25 mouse cellular contexts compared by ENCODE assay signal in the genomic region with DNA sequence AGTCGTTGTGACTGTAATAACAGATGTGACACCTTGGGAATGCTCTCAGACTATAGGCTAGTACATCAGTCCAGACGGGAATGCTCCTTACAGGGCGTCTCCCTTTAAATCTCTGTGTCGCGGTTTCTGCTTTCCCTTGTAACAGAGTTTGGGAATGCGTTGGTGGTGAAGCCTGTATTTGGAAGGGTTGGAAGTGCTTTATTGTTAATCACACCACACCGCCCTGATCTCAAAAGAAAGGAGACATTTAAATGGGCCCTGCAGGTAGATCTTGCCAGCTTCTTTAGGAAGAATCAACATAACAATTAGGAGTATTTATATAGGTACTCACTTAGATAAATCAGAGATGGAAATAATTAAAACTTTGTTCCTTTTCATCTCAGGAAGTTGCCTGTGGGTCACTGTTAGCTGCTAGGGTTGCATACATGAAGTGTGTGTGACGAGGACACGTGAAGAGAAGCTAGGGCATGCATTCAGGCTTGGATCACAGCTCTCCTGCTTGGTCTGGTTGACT. TPM values are rescaled to one million over a fixed set of nuclear protein-coding genes. Genes with fewer than 3 reads are reported as not detected.
DNase-seq lines count a peak whose midpoint lies in the region; ATAC-seq and TF ChIP-seq lines count a peak whose summit lies in the region.
"Had no signal": no experiment of that assay in that cellular context is flagged by ENCODE, and none has a peak within 500 bp of the region (broad histone marks: within the 10 kb centered on the region; RNA-seq: fewer than 3 reads in every experiment).

No protein-coding gene starts in this region.

- DNase-seq in kidney, adult 2 months = no peak
- no peak for DNase-seq in kidney, postnatal 10 days
- DNase-seq in ES-CJ7 (ENCODE audit: low read depth, low spot score) (peak; percentile 59), ES-E14 (ENCODE audit: low read depth, low spot score) (peak; percentile 36), WW6 (ENCODE audit: low read depth, low spot score) (peak; percentile 13)
- no peak for DNase-seq in left cerebral cortex, adult 9 months (ENCODE audit: low spot score in 2 of 2)
- no peak for DNase-seq in c-Kit-positive CD71-positive TER-119-positive erythroid progenitor cells, embryonic 14.5 days (ENCODE audit: low spot score)
- DNase-seq: adrenal gland, adult 8-10 months; adrenal gland, postnatal 36 days; cerebellum, adult 11 months; cerebellum, adult 18-20 months; cerebellum, adult 8-10 months; cerebellum, adult 9-11 months; cerebellum, postnatal 14 days; cerebellum, postnatal 36 days; embryo, embryonic 11 days; forebrain, postnatal 0 days had no signal

- no peaks in the 10 kb centered on the region for H3K9me3 ChIP-seq in ES-E14 (ENCODE audit: control insufficient read depth, insufficient read depth, low read depth, low read length)
- H3K9me3 ChIP-seq in forebrain, embryonic 16.5 days (ENCODE audit: control insufficient read depth, low read length) = no peaks in the 10 kb centered on the region
- H3K9me3 ChIP-seq: embryonic facial prominence, embryonic 13.5 days; embryonic facial prominence, embryonic 15.5 days; forebrain, embryonic 10.5 days; forebrain, embryonic 12.5 days had no signal

- H3K4me2 ChIP-seq in forebrain, embryonic 16.5 days (ENCODE audit: low read length) = no peak overlapping the region
- H3K4me2 ChIP-seq: embryonic facial prominence, embryonic 13.5 days; embryonic facial prominence, embryonic 15.5 days; forebrain, embryonic 12.5 days had no signal

- H3K4me1 ChIP-seq in kidney, adult 2 months (ENCODE audit: control insufficient read depth, insufficient read depth, low read length) = peaks cover 9% of the 10 kb centered on the region
- H3K4me1 ChIP-seq in ES-E14 (ENCODE audit: control insufficient read depth in 2 of 2, insufficient read depth in 2 of 2, low read length in 2 of 2, poor library complexity in 1 of 2) = peaks cover 2 to 6% of the 10 kb centered on the region in 2 experiments; a peak in 3 of 4 replicates
- H3K4me1 ChIP-seq in forebrain, embryonic 16.5 days (replicated peaks; ENCODE audit: control insufficient read depth, insufficient read depth, low read length) = peaks cover 4% of the 10 kb centered on the region; the same call in 1 of the 2 replicates

- H3K27me3 ChIP-seq in kidney, adult 2 months (replicated peaks; ENCODE audit: control insufficient read depth, insufficient read depth, low read length) = no peaks in the 10 kb centered on the region
- H3K27me3 ChIP-seq in forebrain, embryonic 16.5 days (replicated peaks; ENCODE audit: control insufficient read depth, insufficient read depth, low read length) = no peaks in the 10 kb centered on the region
- H3K27me3 ChIP-seq: embryonic facial prominence, embryonic 13.5 days; embryonic facial prominence, embryonic 15.5 days; forebrain, embryonic 12.5 days had no signal

- no peaks in the 10 kb centered on the region for H3K36me3 ChIP-seq in kidney, adult 2 months (ENCODE audit: control insufficient read depth, insufficient read depth, low read length)
- no peaks in the 10 kb centered on the region for H3K36me3 ChIP-seq in ES-E14 (ENCODE audit: control insufficient read depth, insufficient read depth, low read length, poor library complexity, severe bottlenecking)
- H3K36me3 ChIP-seq in forebrain, embryonic 16.5 days (ENCODE audit: control insufficient read depth, insufficient read depth) = no peaks in the 10 kb centered on the region
- H3K36me3 ChIP-seq: embryonic facial prominence, embryonic 15.5 days; forebrain, embryonic 12.5 days had no signal

- WGBS in kidney, adult 2 months = 75% methylated on average over 9 of the region's 9 CpGs
- 63% methylated on average over 9 of the region's 9 CpGs for WGBS in forebrain, embryonic 16.5 days

- no peak for TF ChIP-seq CTCF in kidney, adult 2 months (conservative IDR thresholded peaks at IDR 0.05; ENCODE audit: insufficient read depth, insufficient read length, low read depth, low read length)

- no peak overlapping the region for H3K9ac ChIP-seq in ES-E14 (ENCODE audit: insufficient read depth, low read depth, low read length, poor library complexity, severe bottlenecking)
- no peak overlapping the region for H3K9ac ChIP-seq in forebrain, embryonic 16.5 days (replicated peaks; ENCODE audit: low read depth, low read length)
- H3K9ac ChIP-seq: embryonic facial prominence, embryonic 13.5 days; embryonic facial prominence, embryonic 15.5 days; forebrain, embryonic 12.5 days; forebrain, postnatal 0 days had no signal

- ATAC-seq in forebrain, embryonic 16.5 days = no peak
- ATAC-seq: activated CD4-positive, CD25-positive, alpha-beta regulatory T cell, adult 4 months; forebrain, embryonic 14.5 days; forebrain, postnatal 0 days had no signal

- in situ Hi-C loops in ES-E14 (cut with MboI; ENCODE audit: low sequenced_read_pairs in 2 of 2, unreplicated experiment in 2 of 2) = no loop called here

- no peak for TF ChIP-seq POLR2A in kidney, adult 2 months (IDR thresholded peaks at IDR 0.05; ENCODE audit: low read depth, low read length)

- H3K27ac ChIP-seq in kidney, adult 2 months (ENCODE audit: insufficient read depth, low read depth, low read length) = 0 out of 2 replicates have a peak overlapping the region, but pooled peaks have one; percentile 26
- no peak overlapping the region for H3K27ac ChIP-seq in ES-E14 (ENCODE audit: insufficient read depth, low read depth, low read length, poor library complexity, severe bottlenecking)
- no peak overlapping the region for H3K27ac ChIP-seq in forebrain, embryonic 16.5 days (ENCODE audit: low read length)
- H3K27ac ChIP-seq: embryonic facial prominence, embryonic 13.5 days; embryonic facial prominence, embryonic 15.5 days; forebrain, embryonic 10.5 days; forebrain, embryonic 12.5 days had no signal

- no peak overlapping the region for H3K4me3 ChIP-seq in kidney, adult 2 months (ENCODE audit: insufficient read depth, low read depth, low read length)
- no peak overlapping the region for H3K4me3 ChIP-seq in ES-E14 (ENCODE audit: insufficient read depth in 1 of 2, low read depth in 1 of 2, low read length in 2 of 2, poor library complexity in 1 of 2, severe bottlenecking in 1 of 2)
- H3K4me3 ChIP-seq in forebrain, embryonic 16.5 days (replicated peaks; ENCODE audit: low read length) = no peak overlapping the region
- H3K4me3 ChIP-seq: embryonic facial prominence, embryonic 13.5 days; embryonic facial prominence, embryonic 15.5 days; erythroblast, embryonic 14.5 days; forebrain, embryonic 10.5 days; forebrain, embryonic 12.5 days had no signal

TF ChIP-seq in ES-E14, 5 proteins besides CTCF, POLR2A, EP300 and RAD21:
- TF ChIP-seq CHD2 (IDR thresholded peaks at IDR 0.05; ENCODE audit: low read depth, low read length) (no peak), ZC3H11A (IDR thresholded peaks at IDR 0.05; ENCODE audit: borderline replicate concordance, low read depth, low read length) (no peak), HCFC1 (IDR thresholded peaks at IDR 0.05; ENCODE audit: borderline replicate concordance, insufficient read depth, low read length) (no peak), ZNF384 (IDR thresholded peaks at IDR 0.05; ENCODE audit: low read depth, low read length) (no peak), MAFK (IDR thresholded peaks at IDR 0.05; ENCODE audit: insufficient read depth, low read depth, low read length) (no peak)

RNA-seq across cellular contexts. Expression of a gene that starts 49.4 kb away (rescaled TPM):
- polyA plus RNA-seq in kidney, adult 2 months (2012; rRNA removed) = 5.4 and 6.4 TPM in 2 replicates
- 25.6 and 30.8 TPM in 2 replicates for total RNA-seq in ES-E14 (2012; rRNA removed)
- 11.4 and 12.6 TPM in 2 replicates for polyA plus RNA-seq in forebrain, embryonic 16.5 days (2015; fragmentation: Nextera tagmentation; extraction: Ambion mirVana)

Comparison
In these comparisons a context has a peak if more than half of its experiments do, and no peak if none do; other contexts are left out.
1. DNase-seq: peak in ES-CJ7 (single experiment), ES-E14 (single experiment) and WW6 (single experiment); none in kidney, adult 2 months (single experiment), kidney, postnatal 10 days (single experiment), left cerebral cortex, adult 9 months (0 of 2) and c-Kit-positive CD71-positive TER-119-positive erythroid progenitor cells, embryonic 14.5 days (single experiment).